Comparison of ENCODE assay signal across 8 mouse cellular contexts in genomic region chr9:121760271-121761090, GRCm38 (mm10). TPM values are rescaled to one million over a fixed set of nuclear protein-coding genes. Genes with fewer than 3 reads are reported as not detected.
DNase-seq lines count a peak whose midpoint lies in the region; ATAC-seq and TF ChIP-seq lines count a peak whose summit lies in the region.

No protein-coding gene starts in this region.

- peak; percentile 51 for ATAC-seq in Patski
- ATAC-seq in forebrain, embryonic 14.5 days, result peak; percentile 48

- in situ Hi-C loops in Patski (cut with MboI; ENCODE audit: low pct_unique_long_range_greater_than_20kb), result no loop called here

- TF ChIP-seq CTCF in Patski (IDR thresholded peaks at IDR 0.05), result no peak
- no peak for TF ChIP-seq CTCF in layer of hippocampus, adult 2 months (conservative IDR thresholded peaks at IDR 0.05)

- POLR2A ChIA-PET in Patski (lab: Charles Lee), result interaction anchor here (1.0 to 2.5 kb wide), 6 partner anchors 10 to 69 kb away, joined by 3 to 6 read pairs (median 4); no protein-coding TSS in a partner anchor

- peak overlapping the region; percentile 86 for H3K4me3 ChIP-seq in forebrain, embryonic 14.5 days (ENCODE audit: low read depth, low read length)
- peak overlapping the region; percentile 82 for H3K4me3 ChIP-seq in layer of hippocampus, adult 2 months

- H3K9me3 ChIP-seq in forebrain, embryonic 14.5 days (replicated peaks; ENCODE audit: control insufficient read depth, low read length), result no peaks in the 10 kb centered on the region

- H3K4me1 ChIP-seq in forebrain, embryonic 14.5 days (ENCODE audit: control insufficient read depth, insufficient read depth, low read length), result peaks cover 12% of the 10 kb centered on the region

- H3K4me2 ChIP-seq in forebrain, embryonic 14.5 days (ENCODE audit: low read length), result peak overlapping the region; percentile 97

- 2% methylated on average over 38 of the region's 43 CpGs for WGBS in forebrain, embryonic 14.5 days

- peak overlapping the region; percentile 77 for H3K27ac ChIP-seq in forebrain, embryonic 14.5 days (ENCODE audit: low read depth, low read length)
- peak overlapping the region; percentile 98 for H3K27ac ChIP-seq in layer of hippocampus, adult 2 months

- CTCF ChIA-PET in Patski (lab: Charles Lee), result interaction anchor here (1.4 to 2.7 kb wide), 3 partner anchors 63 to 91 kb away, joined by 3 to 7 read pairs (median 5); no protein-coding TSS in a partner anchor

- no peak for DNase-seq in Patski (ENCODE audit: low read depth, low spot score)
- DNase-seq in cerebellum, adult 11 months, result peak; percentile 48
- peak; percentile 74 for DNase-seq in forebrain, embryonic 14.5 days (ENCODE audit: low spot score)
- DNase-seq in heart, postnatal 36 days, result peak; percentile 63 to 70
- DNase-seq in layer of hippocampus, adult 2 months (ENCODE audit: low spot score in 2 of 2), result peak in 1 of 2 experiments; percentile 52
- peak; percentile 60 for DNase-seq in lung, postnatal 25 days (ENCODE audit: low spot score)
- DNase-seq in right cerebral cortex, postnatal 14 days, result peak; percentile 62
- no peak for DNase-seq in c-Kit-positive CD71-positive TER-119-positive erythroid progenitor cells, embryonic 14.5 days (ENCODE audit: low spot score)

- H3K27me3 ChIP-seq in Patski, result no peaks in the 10 kb centered on the region
- no peaks in the 10 kb centered on the region for H3K27me3 ChIP-seq in forebrain, embryonic 14.5 days (replicated peaks; ENCODE audit: control insufficient read depth, insufficient read depth, low read length)

- intact Hi-C loops in heart, postnatal 36 days (cut with DNase I), result no loop called here

- H3K36me3 ChIP-seq in forebrain, embryonic 14.5 days (ENCODE audit: control insufficient read depth, insufficient read depth, low read length), result peaks cover 44% of the 10 kb centered on the region

- H3K9ac ChIP-seq in forebrain, embryonic 14.5 days (ENCODE audit: low read length), result peak overlapping the region; percentile 96

RNA-seq across cellular contexts. Expression of gene Zfp651, which starts 1.4 kb away (rescaled TPM):
- polyA plus RNA-seq in Patski (2021), result 64.7 TPM
- polyA plus RNA-seq in forebrain, embryonic 14.5 days (2014; fragmentation: Nextera tagmentation; extraction: Ambion mirVana), result 7.4 and 9.5 TPM in 2 replicates
- total RNA-seq in heart, postnatal 36 days (2021), result 100 to 1,000 TPM; 120 to 124 TPM
- 100 to 1,000 TPM; 101 to 102 TPM for total RNA-seq in layer of hippocampus, adult 2 months (2021)

RNA-seq across cellular contexts. Expression of gene Klhl40, which starts 16.9 kb away (rescaled TPM):
- polyA plus RNA-seq in Patski (2021), result not detected
- polyA plus RNA-seq in forebrain, embryonic 14.5 days (2014; fragmentation: Nextera tagmentation; extraction: Ambion mirVana), result 0.49 and 0.60 TPM in 2 replicates
- 10 to 100 TPM in 1 of 2 experiments, 1 to 10 TPM in 1; 8.4 to 10.2 TPM for total RNA-seq in heart, postnatal 36 days (2021)
- total RNA-seq in layer of hippocampus, adult 2 months (2021), result 1 to 10 TPM; 3.3 to 4.6 TPM

RNA-seq across cellular contexts. Expression of gene Hhatl, which starts 31.8 kb away (rescaled TPM):
- not detected for polyA plus RNA-seq in Patski (2021)
- not detected in 2 replicates for polyA plus RNA-seq in forebrain, embryonic 14.5 days (2014; fragmentation: Nextera tagmentation; extraction: Ambion mirVana)
- 100 to 1,000 TPM; 101 to 127 TPM for total RNA-seq in heart, postnatal 36 days (2021)
- 10 to 100 TPM; 15.6 to 19.9 TPM for total RNA-seq in layer of hippocampus, adult 2 months (2021)

RNA-seq across cellular contexts. Expression of gene Nktr, which starts 41.5 kb away (rescaled TPM):
- 54.5 TPM for polyA plus RNA-seq in Patski (2021)
- polyA plus RNA-seq in forebrain, embryonic 14.5 days (2014; fragmentation: Nextera tagmentation; extraction: Ambion mirVana), result 41.5 and 53.0 TPM in 2 replicates
- 10 to 100 TPM; 33.0 to 33.7 TPM for total RNA-seq in heart, postnatal 36 days (2021)
- total RNA-seq in layer of hippocampus, adult 2 months (2021), result 100 to 1,000 TPM; 104 to 127 TPM

RNA-seq across cellular contexts. Expression of gene Ss18l2, which starts 50.4 kb away (rescaled TPM):
- 63.8 TPM for polyA plus RNA-seq in Patski (2021)
- polyA plus RNA-seq in forebrain, embryonic 14.5 days (2014; fragmentation: Nextera tagmentation; extraction: Ambion mirVana), result 149 and 186 TPM in 2 replicates
- 100 to 1,000 TPM; 125 to 135 TPM for total RNA-seq in heart, postnatal 36 days (2021)
- 10 to 100 TPM; 71.8 to 78.8 TPM for total RNA-seq in layer of hippocampus, adult 2 months (2021)

Comparison
In these comparisons a context has a peak if more than half of its experiments do, and no peak if none do; other contexts are left out.
1. DNase-seq: peak in cerebellum, adult 11 months (single experiment), forebrain, embryonic 14.5 days (single experiment), heart, postnatal 36 days (2 of 2), lung, postnatal 25 days (single experiment) and right cerebral cortex, postnatal 14 days (single experiment); none in Patski (single experiment) and c-Kit-positive CD71-positive TER-119-positive erythroid progenitor cells, embryonic 14.5 days (single experiment).
2. RNA of gene Hhatl, which starts 31.8 kb away (total RNA-seq): 101 to 127 TPM in heart, postnatal 36 days; 15.6 to 19.9 TPM in layer of hippocampus, adult 2 months; every median in the first group is over 4 times any median in the second.